In the genomic region with DNA sequence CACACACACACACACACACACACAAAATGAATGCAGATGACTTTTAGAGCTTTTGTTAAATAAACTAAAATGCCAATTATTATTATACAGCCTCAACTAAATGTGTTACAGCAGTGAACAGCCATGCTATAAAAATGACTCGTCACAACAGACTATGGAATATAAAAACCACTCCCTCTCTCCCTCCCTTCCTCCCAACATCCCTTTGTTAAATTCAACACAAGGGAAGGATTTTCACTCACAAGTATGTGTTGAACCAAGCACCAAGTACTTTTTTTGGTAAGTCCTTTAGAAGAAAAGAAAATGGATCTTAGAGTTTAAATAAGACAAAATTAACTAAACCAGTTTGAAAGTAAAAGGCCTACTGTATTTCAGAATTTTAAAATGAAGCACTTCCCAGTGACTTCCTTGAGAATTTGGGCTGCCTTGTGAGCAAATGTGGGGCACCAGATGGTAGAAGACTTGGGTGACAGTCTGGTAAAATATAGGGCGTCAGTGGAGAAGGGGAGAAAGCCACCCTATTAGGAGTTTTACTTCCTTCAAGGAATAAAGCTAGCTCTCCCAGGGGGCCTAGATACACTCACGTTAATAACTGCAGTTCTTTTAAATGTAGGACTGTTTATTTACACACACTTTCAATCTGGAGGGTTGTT, we compare ENCODE assay signal across 15 mouse cellular contexts. TPM values are rescaled to one million over a fixed set of nuclear protein-coding genes. Genes with fewer than 3 reads are reported as not detected.
"Had no signal": no experiment of that assay in that cellular context is flagged by ENCODE, and none has a peak within 500 bp of the region (broad histone marks: within the 10 kb centered on the region; RNA-seq: fewer than 3 reads in every experiment).

No protein-coding gene starts in this region.

- H3K27me3 ChIP-seq: liver, embryonic 13.5 days; lung, embryonic 15.5 days; midbrain, embryonic 12.5 days had no signal

- DNase-seq: kidney, postnatal 10 days; kidney, postnatal 4 days; liver; liver, embryonic 13.5 days; liver, postnatal 0 days; lung, postnatal 14 days; right cerebral cortex, postnatal 4 days; spleen, adult 18-20 months; thymus, adult 18-20 months; thymus, postnatal 14 days had no signal

- H3K9me3 ChIP-seq: liver, embryonic 13.5 days; lung, embryonic 15.5 days; megakaryocyte, embryonic 14.5 days; midbrain, embryonic 12.5 days had no signal

- H3K4me1 ChIP-seq: lung, embryonic 15.5 days; megakaryocyte, embryonic 14.5 days; midbrain, embryonic 12.5 days had no signal

- H3K27ac ChIP-seq: layer of hippocampus, adult 2 months; liver, embryonic 13.5 days; lung, embryonic 15.5 days; macrophage; midbrain, embryonic 12.5 days had no signal

- H3K9ac ChIP-seq: liver, embryonic 13.5 days; liver, postnatal 0 days; lung, embryonic 15.5 days; midbrain, embryonic 12.5 days had no signal

- ATAC-seq: liver, postnatal 0 days had no signal

- H3K4me3 ChIP-seq: layer of hippocampus, adult 2 months; liver, embryonic 13.5 days; lung, embryonic 15.5 days; megakaryocyte, embryonic 14.5 days; midbrain, embryonic 12.5 days had no signal

- H3K36me3 ChIP-seq: liver, embryonic 13.5 days; lung, embryonic 15.5 days; midbrain, embryonic 12.5 days had no signal

- H3K4me2 ChIP-seq: liver, embryonic 13.5 days; lung, embryonic 15.5 days; midbrain, embryonic 12.5 days had no signal

RNA-seq across cellular contexts. Expression of a gene that starts 29.5 kb away (rescaled TPM):
- polyA plus RNA-seq: macrophage had no signal
